Mouse (Mus musculus): ENCODE measurements around the gene Gm17359. TPM values are rescaled to one million over a fixed set of nuclear protein-coding genes. Genes with fewer than 3 reads are reported as not detected.

Gene Gm17359
- polyA plus RNA-seq, 1 experiment from 2014 or later, result not detected

DNA sequence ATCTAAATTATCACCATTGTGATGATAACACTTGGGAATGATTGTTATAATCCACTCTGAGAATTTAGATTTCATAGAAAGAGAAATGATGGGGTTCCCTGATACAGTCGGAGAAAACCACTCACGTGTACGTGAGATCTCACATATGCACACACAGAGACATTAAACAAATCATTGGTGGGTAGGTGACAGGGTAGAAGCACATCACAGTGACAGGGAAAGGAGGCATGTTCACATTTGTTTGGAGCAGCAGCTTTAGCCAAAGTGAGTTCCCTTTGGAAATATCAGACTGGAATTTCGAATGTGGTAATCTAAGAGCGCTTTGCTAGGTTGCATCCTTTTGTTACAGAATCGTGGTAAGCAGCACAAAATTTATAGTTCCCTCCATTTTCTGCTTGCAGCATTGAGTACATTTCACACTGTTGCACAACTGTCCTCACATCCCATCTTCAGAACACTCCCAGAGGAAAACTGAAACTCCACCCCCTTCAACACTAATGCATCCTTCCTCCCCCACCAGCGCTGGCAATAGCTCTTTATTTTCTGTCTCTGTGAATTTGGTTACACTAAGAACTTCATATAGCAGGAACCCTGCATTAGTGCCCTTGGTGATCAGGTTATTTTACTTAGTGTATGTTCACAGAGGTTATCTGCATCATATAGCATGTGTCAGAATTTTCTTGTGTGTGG lies 35.2 kb downstream of the Gm17359 start:
- ATAC-seq (ENCODE audit: low read depth), result no peak
- no peaks in the 10 kb centered on the region for H3K4me1 ChIP-seq (ENCODE audit: control insufficient read depth, low read depth, low read length)
- H3K27ac ChIP-seq (ENCODE audit: low read length), result no peak overlapping the region
- H3K36me3 ChIP-seq (ENCODE audit: control insufficient read depth, insufficient read depth), result no peaks in the 10 kb centered on the region
- 58% methylated on average over 7 of the region's 7 CpGs for WGBS (ENCODE audit: insufficient replicate concordance)
- H3K4me2 ChIP-seq (ENCODE audit: low read depth, low read length), result no peak overlapping the region
- H3K9me3 ChIP-seq (replicated peaks; ENCODE audit: control insufficient read depth, low read length), result no peaks in the 10 kb centered on the region
- H3K27me3 ChIP-seq (ENCODE audit: control insufficient read depth, insufficient read depth, low read depth, low read length), result no peaks in the 10 kb centered on the region
- no peak overlapping the region for H3K9ac ChIP-seq (ENCODE audit: low read depth, low read length)
- H3K4me3 ChIP-seq (ENCODE audit: low read depth, low read length), result no peak overlapping the region

DNA sequence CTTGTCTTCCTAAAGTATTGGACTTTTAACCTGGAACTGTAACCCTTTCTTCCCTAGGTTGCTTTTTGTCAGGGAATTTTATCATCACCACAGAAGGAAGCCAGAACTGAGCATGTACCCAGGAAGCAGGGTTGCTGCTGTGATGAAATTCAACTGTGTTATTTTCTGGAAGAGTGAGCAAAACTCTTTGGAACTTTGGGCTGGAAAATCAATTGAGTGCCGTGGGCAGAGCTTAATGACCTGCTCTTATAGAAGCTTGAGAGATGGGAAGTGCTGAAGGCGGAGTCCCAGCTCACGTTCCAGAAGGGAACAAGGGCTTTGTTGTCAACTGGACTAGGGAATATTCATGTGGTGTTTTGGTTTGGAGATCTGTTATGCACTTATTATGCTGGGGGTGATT lies 37.5 kb downstream of the Gm17359 start:
- Histone ChIP-seq H3K27ac (ENCODE audit: low read length) (no peak overlapping the region), H3K4me1 (ENCODE audit: control insufficient read depth, low read depth, low read length) (no peaks in the 10 kb centered on the region), H3K4me2 (ENCODE audit: low read depth, low read length) (no peak overlapping the region), H3K9ac (ENCODE audit: low read depth, low read length) (no peak overlapping the region), H3K36me3 (ENCODE audit: control insufficient read depth, insufficient read depth) (no peaks in the 10 kb centered on the region), H3K4me3 (ENCODE audit: low read depth, low read length) (no peak overlapping the region), H3K9me3 (replicated peaks; ENCODE audit: control insufficient read depth, low read length) (no peaks in the 10 kb centered on the region), H3K27me3 (ENCODE audit: control insufficient read depth, insufficient read depth, low read depth, low read length) (no peaks in the 10 kb centered on the region)
- ATAC-seq (ENCODE audit: low read depth), result no peak
- 60% methylated on average over 3 of the region's 3 CpGs for WGBS (ENCODE audit: insufficient replicate concordance)

DNA sequence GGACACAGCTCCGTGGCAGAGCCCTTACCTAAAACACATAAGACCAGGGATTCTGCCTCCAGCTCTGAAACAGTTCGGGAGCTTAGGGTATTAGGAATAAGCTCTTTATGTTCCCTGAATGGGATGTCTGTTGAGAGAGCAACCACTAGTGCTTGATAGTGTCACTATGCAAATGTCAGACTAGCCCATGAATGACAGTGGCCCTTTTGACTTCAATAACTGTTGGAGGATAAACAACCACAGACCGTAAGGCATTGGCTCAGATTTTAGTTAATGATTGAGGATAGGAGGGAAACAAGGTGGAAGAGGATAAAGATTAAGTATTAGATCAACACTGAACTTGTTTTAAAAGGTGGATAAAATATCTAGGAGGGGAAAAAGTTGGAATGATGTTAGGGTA lies 41.6 kb downstream of the Gm17359 start:
- WGBS (ENCODE audit: insufficient replicate concordance), result 47% methylated on average over 3 of the region's 3 CpGs

DNA sequence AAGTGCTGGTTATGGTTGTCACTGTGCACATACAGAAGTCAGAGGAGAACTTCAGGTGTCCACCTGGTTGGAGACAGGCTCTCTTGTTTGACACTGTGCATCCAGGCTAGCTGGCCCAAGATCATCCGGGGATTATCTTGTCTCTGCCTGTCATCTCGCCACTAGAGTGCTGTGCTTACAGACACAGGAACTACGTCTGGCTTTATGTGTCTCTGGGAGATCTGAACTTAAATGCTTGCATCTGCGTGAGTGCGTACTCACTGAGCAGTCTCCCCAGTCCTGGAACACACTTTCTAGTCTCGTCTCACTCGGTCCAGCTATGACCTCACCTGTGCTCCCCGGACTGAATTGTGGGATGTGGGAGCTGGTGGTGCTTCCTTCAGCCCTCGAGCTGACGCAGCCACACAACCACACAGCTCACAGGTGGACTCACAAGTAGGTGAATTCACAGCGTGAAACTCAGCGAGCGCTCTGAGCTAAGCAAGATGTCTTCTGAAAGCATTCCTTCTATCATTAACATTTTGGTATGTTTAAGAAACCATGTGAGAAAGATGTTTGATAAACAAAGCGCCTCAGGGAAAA lies 42.9 kb downstream of the Gm17359 start:
- H3K4me2 ChIP-seq (ENCODE audit: low read depth, low read length), result no peak overlapping the region
- 57% methylated on average over 14 of the region's 14 CpGs for WGBS (ENCODE audit: insufficient replicate concordance)
- no peak overlapping the region for H3K4me3 ChIP-seq (ENCODE audit: low read depth, low read length)
- ATAC-seq (ENCODE audit: low read depth), result no peak
- no peak overlapping the region for H3K9ac ChIP-seq (ENCODE audit: low read depth, low read length)
- no peak overlapping the region for H3K27ac ChIP-seq (ENCODE audit: low read length)
- no peaks in the 10 kb centered on the region for H3K9me3 ChIP-seq (replicated peaks; ENCODE audit: control insufficient read depth, low read length)
- no peaks in the 10 kb centered on the region for H3K27me3 ChIP-seq (ENCODE audit: control insufficient read depth, insufficient read depth, low read depth, low read length)
- no peaks in the 10 kb centered on the region for H3K4me1 ChIP-seq (ENCODE audit: control insufficient read depth, low read depth, low read length)
- no peaks in the 10 kb centered on the region for H3K36me3 ChIP-seq (ENCODE audit: control insufficient read depth, insufficient read depth)

More for the DNA sequence above, 41.6 kb downstream of the Gm17359 start:
- Histone ChIP-seq H3K4me1 (ENCODE audit: control insufficient read depth, low read depth, low read length) (no peaks in the 10 kb centered on the region), H3K9ac (ENCODE audit: low read depth, low read length) (no peak overlapping the region), H3K4me3 (ENCODE audit: low read depth, low read length) (no peak overlapping the region), H3K9me3 (replicated peaks; ENCODE audit: control insufficient read depth, low read length) (no peaks in the 10 kb centered on the region), H3K36me3 (ENCODE audit: control insufficient read depth, insufficient read depth) (no peaks in the 10 kb centered on the region), H3K27ac (ENCODE audit: low read length) (peak overlapping the region; percentile 27; the same call in 1 of the 2 replicates), H3K27me3 (ENCODE audit: control insufficient read depth, insufficient read depth, low read depth, low read length) (no peaks in the 10 kb centered on the region), H3K4me2 (ENCODE audit: low read depth, low read length) (no peak overlapping the region)
- peak; percentile 43; the same call in 1 of the 2 replicates for ATAC-seq (ENCODE audit: low read depth)

DNA sequence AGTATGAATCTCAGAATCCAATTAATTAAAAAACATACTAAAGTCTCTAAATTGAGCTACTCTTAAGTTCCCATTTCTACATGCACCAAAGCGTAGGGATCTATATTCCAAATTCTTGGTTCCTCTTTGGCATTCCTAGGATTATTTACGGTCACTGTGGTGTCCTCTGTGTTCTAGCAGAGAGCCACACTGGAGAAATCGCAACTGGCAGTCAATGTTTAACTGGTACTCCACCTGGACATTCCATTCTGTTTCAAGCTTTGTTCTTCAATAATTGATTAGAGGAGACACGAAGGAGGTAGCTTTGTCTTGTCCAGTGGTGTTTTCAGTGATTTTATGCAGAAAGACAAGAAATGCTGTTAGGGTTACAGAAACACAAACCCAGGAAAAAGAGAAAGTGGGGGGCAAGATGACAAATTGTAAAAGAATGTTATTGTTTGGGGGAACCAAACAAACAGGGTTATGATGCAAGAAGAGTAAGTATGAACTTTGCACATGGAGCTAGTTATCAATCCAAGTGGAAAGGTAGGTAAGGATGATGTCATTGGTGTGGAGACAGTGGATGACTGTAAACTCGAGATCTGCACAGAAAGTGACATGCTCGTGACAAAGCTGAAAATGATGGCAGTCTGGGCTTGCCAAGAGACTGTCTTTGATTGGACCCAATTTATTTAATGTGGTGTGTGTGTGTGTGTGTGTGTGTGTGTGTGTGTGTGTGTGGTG lies 43.6 kb downstream of the Gm17359 start:
- no peak overlapping the region for H3K4me2 ChIP-seq (ENCODE audit: low read depth, low read length)
- no peak overlapping the region for H3K4me3 ChIP-seq (ENCODE audit: low read depth, low read length)
- WGBS (ENCODE audit: insufficient replicate concordance), result 49% methylated on average over 6 of the region's 6 CpGs
- H3K4me1 ChIP-seq (ENCODE audit: control insufficient read depth, low read depth, low read length), result no peaks in the 10 kb centered on the region
- H3K27ac ChIP-seq (ENCODE audit: low read length), result peak overlapping the region; percentile 0; the same call in 1 of the 2 replicates
- peak; percentile 88 for ATAC-seq (ENCODE audit: low read depth)
- no peaks in the 10 kb centered on the region for H3K36me3 ChIP-seq (ENCODE audit: control insufficient read depth, insufficient read depth)
- no peak overlapping the region for H3K9ac ChIP-seq (ENCODE audit: low read depth, low read length)
- no peaks in the 10 kb centered on the region for H3K9me3 ChIP-seq (replicated peaks; ENCODE audit: control insufficient read depth, low read length)
- H3K27me3 ChIP-seq (ENCODE audit: control insufficient read depth, insufficient read depth, low read depth, low read length), result no peaks in the 10 kb centered on the region

DNA sequence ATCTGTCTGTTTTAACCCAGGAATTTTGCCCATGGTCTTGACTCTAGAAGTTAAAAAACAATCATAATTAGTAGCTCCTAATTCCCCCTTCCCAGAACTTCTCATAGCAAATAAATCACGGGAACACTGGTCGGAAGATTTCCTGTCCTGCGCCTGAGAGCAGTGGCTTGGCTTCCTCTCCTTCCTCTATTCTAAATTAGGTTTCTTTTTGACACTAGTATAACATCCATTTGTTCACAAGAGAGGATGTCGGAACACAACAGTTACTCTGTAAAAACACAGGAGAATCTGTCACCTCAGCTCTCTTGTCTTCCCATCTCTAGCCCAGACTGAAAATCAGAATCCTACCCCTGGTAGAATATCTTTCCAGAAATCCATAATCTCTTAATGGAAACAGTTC lies 44.9 kb downstream of the Gm17359 start:
- Histone ChIP-seq H3K27ac (ENCODE audit: low read length) (no peak overlapping the region), H3K4me1 (ENCODE audit: control insufficient read depth, low read depth, low read length) (no peaks in the 10 kb centered on the region), H3K27me3 (ENCODE audit: control insufficient read depth, insufficient read depth, low read depth, low read length) (no peaks in the 10 kb centered on the region), H3K4me2 (ENCODE audit: low read depth, low read length) (no peak overlapping the region), H3K36me3 (ENCODE audit: control insufficient read depth, insufficient read depth) (no peaks in the 10 kb centered on the region), H3K9ac (ENCODE audit: low read depth, low read length) (no peak overlapping the region), H3K9me3 (replicated peaks; ENCODE audit: control insufficient read depth, low read length) (no peaks in the 10 kb centered on the region), H3K4me3 (ENCODE audit: low read depth, low read length) (no peak overlapping the region)
- no peak for ATAC-seq (ENCODE audit: low read depth)
- WGBS (ENCODE audit: insufficient replicate concordance), result 17% methylated on average over 4 of the region's 4 CpGs

GRCm38 (mm10) chr3:79385434-79386029 lies 49.1 kb downstream of the Gm17359 start:
- Histone ChIP-seq H3K9me3 (replicated peaks; ENCODE audit: control insufficient read depth, low read length) (no peaks in the 10 kb centered on the region), H3K4me3 (ENCODE audit: low read depth, low read length) (no peak overlapping the region), H3K9ac (ENCODE audit: low read depth, low read length) (no peak overlapping the region), H3K4me1 (ENCODE audit: control insufficient read depth, low read depth, low read length) (no peaks in the 10 kb centered on the region), H3K4me2 (ENCODE audit: low read depth, low read length) (no peak overlapping the region), H3K27ac (ENCODE audit: low read length) (no peak overlapping the region), H3K27me3 (ENCODE audit: control insufficient read depth, insufficient read depth, low read depth, low read length) (no peaks in the 10 kb centered on the region), H3K36me3 (ENCODE audit: control insufficient read depth, insufficient read depth) (no peaks in the 10 kb centered on the region)
- WGBS (ENCODE audit: insufficient replicate concordance), result 46% methylated on average over 8 of the region's 8 CpGs
- ATAC-seq (ENCODE audit: low read depth), result no peak

DNA sequence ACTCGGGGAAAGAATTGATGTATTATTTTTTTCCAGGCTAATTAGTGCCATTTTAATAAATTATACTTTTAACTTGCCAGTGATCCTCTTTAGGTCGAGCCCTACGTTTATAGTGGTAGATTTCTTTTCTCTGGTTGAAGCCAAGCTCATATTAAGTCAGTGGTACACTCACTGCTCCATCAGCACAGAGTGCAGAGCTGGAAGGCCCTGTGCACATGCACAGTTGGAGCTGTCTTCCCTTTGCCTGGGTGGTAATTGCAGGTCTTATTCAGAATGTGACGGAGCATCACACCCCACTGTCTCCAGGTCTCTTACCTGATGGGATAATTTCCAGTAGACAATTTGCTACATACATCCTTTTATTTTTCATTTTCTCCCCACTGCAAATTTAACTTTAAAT lies 52.6 kb downstream of the Gm17359 start:
- Histone ChIP-seq H3K9ac (ENCODE audit: low read depth, low read length) (no peak overlapping the region), H3K4me3 (ENCODE audit: low read depth, low read length) (no peak overlapping the region), H3K27me3 (ENCODE audit: control insufficient read depth, insufficient read depth, low read depth, low read length) (no peaks in the 10 kb centered on the region), H3K4me2 (ENCODE audit: low read depth, low read length) (no peak overlapping the region), H3K36me3 (ENCODE audit: control insufficient read depth, insufficient read depth) (no peaks in the 10 kb centered on the region), H3K27ac (ENCODE audit: low read length) (no peak overlapping the region), H3K9me3 (replicated peaks; ENCODE audit: control insufficient read depth, low read length) (no peaks in the 10 kb centered on the region), H3K4me1 (ENCODE audit: control insufficient read depth, low read depth, low read length) (no peaks in the 10 kb centered on the region)
- WGBS (ENCODE audit: insufficient replicate concordance), result 51% methylated on average over 4 of the region's 4 CpGs
- no peak for ATAC-seq (ENCODE audit: low read depth)

DNA sequence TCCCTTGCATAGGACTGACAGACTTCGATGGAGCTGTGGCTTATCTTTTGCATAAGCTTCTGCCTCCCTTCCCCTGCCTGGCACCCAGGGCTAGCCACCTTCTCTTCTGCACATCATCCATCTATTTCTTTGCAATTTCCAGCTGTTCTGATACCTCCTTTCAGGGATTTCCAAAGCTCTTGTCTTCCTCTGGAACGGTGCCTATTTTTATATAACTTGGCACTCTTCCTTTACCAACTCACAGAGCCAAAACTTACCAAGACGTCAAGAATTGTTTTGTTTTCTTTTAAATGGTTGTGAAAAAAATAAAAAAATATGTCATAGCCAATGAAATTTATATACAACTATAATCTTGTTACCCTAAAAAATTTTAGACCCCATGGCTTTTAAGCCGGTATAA lies 64.1 kb downstream of the Gm17359 start:
- Histone ChIP-seq H3K4me3 (ENCODE audit: low read depth, low read length) (no peak overlapping the region), H3K4me2 (ENCODE audit: low read depth, low read length) (no peak overlapping the region), H3K9me3 (replicated peaks; ENCODE audit: control insufficient read depth, low read length) (no peaks in the 10 kb centered on the region), H3K36me3 (ENCODE audit: control insufficient read depth, insufficient read depth) (no peaks in the 10 kb centered on the region), H3K9ac (ENCODE audit: low read depth, low read length) (no peak overlapping the region), H3K27me3 (ENCODE audit: control insufficient read depth, insufficient read depth, low read depth, low read length) (no peaks in the 10 kb centered on the region), H3K4me1 (ENCODE audit: control insufficient read depth, low read depth, low read length) (no peaks in the 10 kb centered on the region), H3K27ac (ENCODE audit: low read length) (no peak overlapping the region)
- ATAC-seq (ENCODE audit: low read depth), result no peak
- 58% methylated on average over 4 of the region's 4 CpGs for WGBS (ENCODE audit: insufficient replicate concordance)
